12 mouse cellular contexts compared by ENCODE assay signal in genomic region chr17:4640555-4640954, GRCm38 (mm10).
DNase-seq lines count a peak whose midpoint lies in the region; ATAC-seq and TF ChIP-seq lines count a peak whose summit lies in the region.
"Had no signal": no experiment of that assay in that cellular context is flagged by ENCODE, and none has a peak within 500 bp of the region (broad histone marks: within the 10 kb centered on the region; RNA-seq: fewer than 3 reads in every experiment).

No protein-coding gene starts in this region.

- intact Hi-C loops in gastrocnemius, adult 2 months (cut with DNase I): no loop called here

- WGBS in limb, embryonic 15.5 days: 48% methylated on average over 7 of the region's 7 CpGs
- WGBS in limb, embryonic 10.5 days: 86% methylated on average over 7 of the region's 7 CpGs
- 75% methylated on average over 7 of the region's 7 CpGs for WGBS in lung, adult 2 months

- no peak overlapping the region for H3K9ac ChIP-seq in limb, embryonic 15.5 days
- H3K9ac ChIP-seq: forebrain, embryonic 13.5 days; liver, embryonic 15.5 days had no signal

- DNase-seq in limb, embryonic 10.5 days (ENCODE audit: low spot score): no peak
- peak; percentile 80 for DNase-seq in gastrocnemius, adult 2 months
- DNase-seq in lung, adult 2 months: peak; percentile 18
- DNase-seq in urinary bladder, postnatal 25 days (ENCODE audit: low spot score): peak; percentile 18
- no peak for DNase-seq in layer of hippocampus, postnatal 14 days (ENCODE audit: low spot score in 2 of 2)
- DNase-seq in thymus, postnatal 0 days (ENCODE audit: low spot score): no peak
- DNase-seq: thymus, postnatal 4 days had no signal

- H3K27me3 ChIP-seq in limb, embryonic 15.5 days: no peaks in the 10 kb centered on the region
- H3K27me3 ChIP-seq in limb, embryonic 10.5 days (ENCODE audit: low read depth, poor library complexity, severe bottlenecking): no peaks in the 10 kb centered on the region
- H3K27me3 ChIP-seq: forebrain, embryonic 13.5 days; liver, embryonic 15.5 days had no signal

- H3K27ac ChIP-seq in limb, embryonic 15.5 days: peak overlapping the region; percentile 6
- H3K27ac ChIP-seq in limb, embryonic 10.5 days: no peak overlapping the region
- H3K27ac ChIP-seq in gastrocnemius, adult 2 months: peak overlapping the region; percentile 61
- H3K27ac ChIP-seq: forebrain, embryonic 13.5 days; liver, embryonic 15.5 days had no signal

- H3K4me3 ChIP-seq in limb, embryonic 15.5 days: no peak overlapping the region
- no peak overlapping the region for H3K4me3 ChIP-seq in limb, embryonic 10.5 days
- no peak overlapping the region for H3K4me3 ChIP-seq in gastrocnemius, adult 2 months
- H3K4me3 ChIP-seq in lung, adult 2 months (replicated peaks; ENCODE audit: extremely low read depth, low read depth, low read length): no peak overlapping the region
- H3K4me3 ChIP-seq: forebrain, embryonic 13.5 days; liver, embryonic 15.5 days had no signal

- no peaks in the 10 kb centered on the region for H3K9me3 ChIP-seq in limb, embryonic 15.5 days
- H3K9me3 ChIP-seq in limb, embryonic 10.5 days (replicated peaks): no peaks in the 10 kb centered on the region
- H3K9me3 ChIP-seq: forebrain, embryonic 13.5 days; liver, embryonic 15.5 days had no signal

- no peak overlapping the region for H3K4me2 ChIP-seq in limb, embryonic 15.5 days
- H3K4me2 ChIP-seq: forebrain, embryonic 13.5 days; liver, embryonic 15.5 days had no signal

- no peaks in the 10 kb centered on the region; the same call in 1 of the 2 replicates for H3K4me1 ChIP-seq in limb, embryonic 15.5 days
- no peaks in the 10 kb centered on the region for H3K4me1 ChIP-seq in limb, embryonic 10.5 days
- no peaks in the 10 kb centered on the region; the same call in 1 of the 2 replicates for H3K4me1 ChIP-seq in lung, adult 2 months (ENCODE audit: control insufficient read depth, insufficient read depth, low read length)
- H3K4me1 ChIP-seq: liver, embryonic 15.5 days had no signal

- H3K36me3 ChIP-seq in limb, embryonic 15.5 days: no peaks in the 10 kb centered on the region
- H3K36me3 ChIP-seq in limb, embryonic 10.5 days: no peaks in the 10 kb centered on the region
- H3K36me3 ChIP-seq: liver, embryonic 15.5 days had no signal

- ATAC-seq in limb, embryonic 15.5 days (ENCODE audit: insufficient number of reproducible peaks, low FRiP score, low TSS enrichment, low read depth): no peak
- ATAC-seq in activated CD4-positive, CD25-positive, alpha-beta regulatory T cell, adult 4 months: no peak
- ATAC-seq: forebrain, embryonic 13.5 days; hindbrain, embryonic 16.5 days had no signal

- TF ChIP-seq CTCF in gastrocnemius, adult 2 months (IDR thresholded peaks at IDR 0.05): no peak
- no peak for TF ChIP-seq CTCF in lung, adult 2 months (IDR thresholded peaks at IDR 0.05; ENCODE audit: insufficient read depth, low read length)

- no peak for TF ChIP-seq POLR2A in lung, adult 2 months (IDR thresholded peaks at IDR 0.05; ENCODE audit: borderline replicate concordance, extremely low read depth, low read depth, low read length)

Comparison
In these comparisons a context has a peak if more than half of its experiments do, and no peak if none do; other contexts are left out.
1. DNase-seq: peak in gastrocnemius, adult 2 months (single experiment), lung, adult 2 months (single experiment) and urinary bladder, postnatal 25 days (single experiment); none in limb, embryonic 10.5 days (single experiment), layer of hippocampus, postnatal 14 days (0 of 2) and thymus, postnatal 0 days (single experiment).